Mouse (Mus musculus) lung, adult 2 months (tissue): ENCODE measurements around the gene Ciao2a. TPM values are rescaled to one million over a fixed set of nuclear protein-coding genes. Genes with fewer than 3 reads are reported as not detected.

ENCODE experiments used
- DNase-seq: peaks from one replicate; pipeline ENCODE4 v3.0.0; 2022
- H3K4me1 ChIP-seq: fragments of 200-500 bp; 2 replicates; pipeline ENCODE4 v1.6.1; 2011; ENCODE audit warnings: low read length; ENCODE audit not compliant: control insufficient read depth, insufficient read depth
- H3K4me3 ChIP-seq: fragments of 200-500 bp; replicated peaks from 2 replicates; pipeline ENCODE3; 2011; ENCODE audit warnings: low read depth, mild to moderate bottlenecking, control low read depth, low read length; ENCODE audit errors: extremely low read depth
- CTCF ChIP-seq: fragments of 200-500 bp; IDR thresholded peaks from 2 replicates; pipeline ENCODE4 v1.5.1; 2011; ENCODE audit warnings: mild to moderate bottlenecking, low read length, control low read depth; ENCODE audit not compliant: insufficient read depth
- POLR2A ChIP-seq: fragments of 200-500 bp; IDR thresholded peaks from 2 replicates; pipeline ENCODE4 v1.6.1; 2011; ENCODE audit warnings: low read depth, mild to moderate bottlenecking, control low read depth, low read length, borderline replicate concordance; ENCODE audit errors: extremely low read depth
- WGBS: fragments of 180-500 bp; shearing (Covaris S2); methylation state at CpG from one replicate; pipeline ENCODE4 v1.1.7; 2018; 5-methylcytosine and 5-hydroxymethylcytosine counted together
- polyA plus RNA-seq: library from polyadenylated mRNA; depleted of rRNA; stranded (reverse); fragments of >200 nt; gene quantifications from 2 replicates; pipeline ENCODE4 v1.2.3, GENCODE M21; 2012

Ciao2a gene
- polyA plus RNA-seq, 1 experiment: 13.0 TPM

DNA sequence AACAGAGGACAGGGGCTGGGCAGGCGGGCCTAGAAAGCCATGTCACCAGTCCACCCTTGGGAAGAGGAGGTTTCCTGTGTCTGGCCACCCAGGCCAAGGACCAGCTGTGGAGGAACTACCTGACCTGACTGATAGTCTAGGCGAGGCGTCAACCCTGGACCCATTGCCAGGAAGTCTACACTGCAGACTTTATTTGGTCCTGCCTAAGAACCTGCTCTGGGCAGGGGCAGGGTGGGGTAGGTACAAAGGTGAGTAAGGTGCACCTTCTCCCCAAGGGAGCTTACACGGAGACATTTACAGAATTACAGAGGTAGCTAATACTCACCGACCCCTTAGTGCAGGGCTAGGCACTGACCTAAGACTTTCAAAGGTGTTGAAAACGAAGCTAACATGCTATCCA, 27.2 kb downstream of the Ciao2a start:
- no peak for TF ChIP-seq POLR2A
- TF ChIP-seq CTCF: no peak
- Histone ChIP-seq H3K4me3 (no peak overlapping the region), H3K4me1 (no peaks in the 10 kb centered on the region)
- WGBS: 92% methylated on average over 6 of the region's 6 CpGs
- DNase-seq: no peak

DNA sequence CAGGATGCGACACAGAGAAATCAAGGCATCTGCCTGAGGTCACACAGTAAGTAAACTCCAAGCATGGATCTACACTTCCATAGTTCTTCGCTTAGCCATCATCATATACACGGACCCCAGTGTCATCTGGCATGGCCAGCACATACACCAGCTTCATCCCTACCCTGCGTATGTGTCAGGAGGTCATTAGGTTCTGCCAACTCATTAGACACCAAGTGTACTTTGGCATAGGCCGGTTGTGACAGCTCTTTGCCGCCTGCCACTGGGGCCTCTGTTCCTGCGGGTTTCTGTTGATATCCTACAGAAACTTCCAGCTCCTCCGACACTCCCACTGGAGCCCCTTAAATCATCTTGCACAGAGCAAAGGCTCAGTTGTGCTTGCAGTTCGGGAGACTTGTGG, 27.6 kb downstream of the Ciao2a start:
- 90% methylated on average over 9 of the region's 9 CpGs for WGBS
- no peak for TF ChIP-seq CTCF
- TF ChIP-seq POLR2A: no peak
- no peak for DNase-seq
- H3K4me3 ChIP-seq: no peak overlapping the region
- no peaks in the 10 kb centered on the region for H3K4me1 ChIP-seq

DNA sequence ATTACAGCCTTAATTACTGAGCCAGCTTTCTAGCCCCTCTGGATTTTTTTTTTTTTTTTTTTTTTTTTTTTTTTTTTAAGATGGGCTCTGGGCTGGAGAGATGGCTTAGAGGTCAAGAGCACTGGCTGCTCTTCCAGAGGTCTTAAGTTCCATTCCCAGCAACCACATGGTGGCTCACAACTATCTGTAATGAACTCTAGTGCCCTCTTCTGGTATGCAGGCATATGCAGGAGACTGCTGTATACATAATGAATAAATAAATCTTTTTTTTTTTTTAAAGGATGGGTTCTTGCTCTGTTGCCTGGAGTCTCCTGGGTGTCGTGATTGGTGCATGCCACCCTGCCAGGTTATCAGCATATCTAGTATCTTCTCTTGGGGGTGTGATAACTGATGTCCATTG, 29.1 kb downstream of the Ciao2a start:
- Histone ChIP-seq H3K4me1 (no peaks in the 10 kb centered on the region), H3K4me3 (no peak overlapping the region)
- 55% methylated on average over 1 of the region's 1 CpGs for WGBS
- DNase-seq: no peak
- TF ChIP-seq CTCF (no peak), POLR2A (no peak)

DNA sequence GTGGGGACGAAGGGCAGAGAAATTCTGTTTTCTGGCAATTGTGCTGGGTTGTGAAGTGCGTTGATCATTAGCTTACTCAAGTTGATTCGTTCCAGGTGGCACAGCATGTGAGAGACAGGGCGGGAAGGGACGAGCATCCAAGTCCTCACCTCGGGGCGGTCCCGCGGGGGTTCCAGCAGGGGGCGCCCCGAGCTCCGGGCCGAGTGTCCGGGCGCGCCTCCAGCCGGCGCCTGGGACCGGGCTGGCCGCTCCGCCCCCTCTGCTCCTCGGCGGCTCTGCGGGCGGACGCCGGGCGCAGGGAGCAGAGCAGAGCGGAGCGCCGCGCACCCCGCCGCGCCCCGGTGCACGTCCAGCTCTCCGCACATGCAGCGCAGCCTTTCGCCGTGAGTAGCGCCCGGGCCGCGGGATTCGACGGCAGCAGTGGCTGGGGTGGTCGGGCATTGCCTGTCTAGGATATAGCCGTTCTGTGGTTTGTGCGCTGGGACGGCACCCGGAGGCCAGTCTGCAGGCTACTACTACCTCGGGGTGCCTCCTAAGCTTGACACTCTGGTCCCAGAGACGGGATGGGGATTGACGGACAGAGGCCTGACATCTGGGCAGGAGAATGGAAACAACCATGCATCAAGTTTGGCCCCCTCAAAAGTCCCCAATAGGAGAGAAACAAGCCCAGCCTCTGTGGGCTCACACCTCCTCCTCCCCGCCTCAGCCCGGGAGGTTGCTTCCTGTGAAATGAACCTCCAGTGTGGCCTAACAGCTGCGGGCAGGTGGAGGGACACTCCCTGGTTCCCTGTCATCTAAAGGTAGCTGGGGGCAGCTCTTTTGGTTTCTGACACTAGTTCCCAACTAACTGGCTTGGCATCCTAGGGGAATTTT, 31.8 kb downstream of the Ciao2a start, which contains the start of gene Dapk2:
TSS of gene Dapk2 (plus strand) at position 266 of the 873 bp plus-strand sequence.
- H3K4me1 ChIP-seq: no peaks in the 10 kb centered on the region; the same call in 1 of the 2 replicates
- peak; percentile 87 for DNase-seq
- TF ChIP-seq CTCF: peak; percentile 23; the same call in 1 of the 2 replicates
- TF ChIP-seq POLR2A: 0 out of 2 replicates have a peak, but pooled peaks have one; percentile 6
- peak within 1 kb of the TSS; percentile 62 for H3K4me3 ChIP-seq
- 1% methylated on average over 58 of the region's 58 CpGs for WGBS

DNA sequence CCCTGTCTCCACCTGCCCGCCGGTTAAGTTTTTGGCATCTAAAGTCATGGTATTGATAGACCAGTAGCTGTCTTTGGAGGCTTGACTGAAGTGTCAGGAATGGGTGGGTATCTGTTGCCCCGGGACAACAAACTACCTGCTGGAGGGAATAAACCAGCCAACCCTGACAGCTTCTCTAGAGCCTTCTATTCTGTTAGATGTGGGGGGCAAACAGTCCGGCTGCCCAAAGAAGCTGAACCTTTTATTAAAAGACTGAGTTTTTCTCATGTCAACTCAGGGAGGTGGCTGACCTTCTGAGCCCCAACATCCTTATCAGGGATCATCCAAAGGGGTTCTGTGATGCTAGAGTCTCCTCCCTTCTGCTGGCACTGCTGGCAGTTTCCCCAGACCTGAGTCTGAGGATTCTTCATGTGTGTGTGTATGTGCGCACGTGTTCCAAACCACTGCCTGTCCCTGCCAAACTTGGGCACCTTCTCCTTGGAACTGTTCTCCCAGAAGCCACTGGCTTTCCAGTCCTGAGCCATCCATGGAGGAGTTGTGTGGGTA, 32.5 kb downstream of the Ciao2a start:
- WGBS: 74% methylated on average over 6 of the region's 6 CpGs
- TF ChIP-seq POLR2A: no peak
- TF ChIP-seq CTCF: no peak
- Histone ChIP-seq H3K4me1 (no peaks in the 10 kb centered on the region; the same call in 1 of the 2 replicates), H3K4me3 (peak overlapping the region; percentile 62)
- no peak for DNase-seq

DNA sequence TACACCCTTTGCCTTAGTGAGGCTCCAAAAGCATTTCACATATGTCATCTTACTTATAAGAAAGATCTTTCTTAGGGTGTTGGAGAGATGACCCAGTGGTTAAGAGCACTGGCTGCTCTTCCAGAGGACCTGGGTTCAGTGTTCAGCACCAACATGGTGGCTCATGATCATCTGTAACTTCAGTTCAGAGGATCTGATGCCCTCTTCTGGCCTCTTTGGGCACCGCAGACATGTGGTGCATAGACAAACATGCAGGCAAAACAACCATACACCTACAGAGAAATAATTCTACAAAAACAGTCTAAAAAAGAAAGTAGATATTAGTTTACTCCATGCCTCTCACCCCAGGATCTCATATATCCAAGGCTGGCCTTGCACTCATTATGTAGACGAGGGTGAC, 33.7 kb downstream of the Ciao2a start:
- WGBS: 93% methylated on average over 2 of the region's 2 CpGs
- no peak overlapping the region for H3K4me3 ChIP-seq
- no peaks in the 10 kb centered on the region; the same call in 1 of the 2 replicates for H3K4me1 ChIP-seq
- TF ChIP-seq POLR2A: no peak
- TF ChIP-seq CTCF: no peak
- DNase-seq: no peak

DNA sequence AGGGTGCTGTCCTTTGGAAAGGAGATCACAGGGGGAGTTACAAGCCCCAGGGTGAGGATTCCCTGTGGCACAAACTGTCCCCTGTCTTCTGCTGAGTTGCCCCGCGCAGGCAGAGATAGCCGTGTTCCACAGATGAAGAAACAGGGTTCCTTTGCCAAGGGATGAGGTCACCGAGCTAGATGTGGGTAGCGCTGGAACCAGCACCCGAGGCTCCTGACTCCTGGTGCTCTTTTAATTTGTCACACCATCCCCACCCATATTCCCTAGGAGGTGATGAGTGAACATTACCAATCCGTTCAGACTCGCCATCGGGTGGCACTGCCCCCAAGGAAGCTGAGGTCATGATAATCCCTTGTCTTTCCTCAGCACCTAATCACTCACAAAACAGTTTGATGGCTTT, 36.6 kb downstream of the Ciao2a start:
- Histone ChIP-seq H3K4me3 (no peak overlapping the region), H3K4me1 (no peaks in the 10 kb centered on the region; the same call in 1 of the 2 replicates)
- TF ChIP-seq CTCF (peak; percentile 22; the same call in 1 of the 2 replicates), POLR2A (no peak)
- 60% methylated on average over 9 of the region's 9 CpGs for WGBS
- DNase-seq: no peak

DNA sequence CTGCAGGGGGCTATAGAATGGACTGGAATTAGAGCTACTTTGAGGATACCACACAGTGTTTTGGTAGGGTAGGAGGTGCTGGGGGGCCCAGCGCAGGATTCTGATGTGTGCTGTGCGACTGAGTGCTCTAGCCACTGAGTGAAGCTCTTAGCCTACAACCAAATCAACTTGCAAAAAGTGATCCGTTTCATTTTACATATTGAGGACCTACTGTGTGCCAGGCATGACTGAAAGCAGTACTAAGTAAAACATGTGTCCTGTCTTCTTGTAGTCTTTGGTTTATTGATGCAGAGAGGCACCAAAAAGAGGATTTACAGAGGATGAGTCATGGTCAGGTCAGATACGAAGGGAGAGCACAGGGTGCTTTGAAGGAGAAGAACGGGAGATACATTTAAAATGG, 40.8 kb downstream of the Ciao2a start:
- no peak for TF ChIP-seq POLR2A
- no peak for TF ChIP-seq CTCF
- WGBS: 84% methylated on average over 5 of the region's 5 CpGs
- Histone ChIP-seq H3K4me1 (peaks cover 3% of the 10 kb centered on the region), H3K4me3 (no peak overlapping the region)
- no peak for DNase-seq

DNA sequence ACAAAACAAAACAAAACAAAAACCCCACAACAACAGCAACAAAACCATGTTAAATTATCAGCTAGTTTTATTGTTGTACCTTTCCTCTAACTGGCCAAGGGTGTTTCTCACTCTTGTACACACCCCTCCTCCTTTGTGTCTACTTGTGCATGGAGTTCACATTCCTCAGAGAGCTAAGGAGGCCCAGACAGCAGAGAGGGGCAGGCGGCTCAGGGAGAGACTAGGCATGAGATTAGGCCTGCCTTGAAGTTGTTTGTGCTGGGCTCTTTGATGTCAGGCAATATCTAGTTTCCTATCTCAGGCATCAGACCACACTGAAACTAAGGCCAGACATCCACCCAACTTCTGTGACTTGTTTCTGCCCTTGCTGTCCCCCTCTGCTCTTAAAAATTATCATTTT, 41.8 kb downstream of the Ciao2a start:
- no peak for TF ChIP-seq POLR2A
- no peak for TF ChIP-seq CTCF
- no peak for DNase-seq
- WGBS: 42% methylated on average over 1 of the region's 1 CpGs
- Histone ChIP-seq H3K4me1 (peaks cover 3% of the 10 kb centered on the region), H3K4me3 (no peak overlapping the region)

DNA sequence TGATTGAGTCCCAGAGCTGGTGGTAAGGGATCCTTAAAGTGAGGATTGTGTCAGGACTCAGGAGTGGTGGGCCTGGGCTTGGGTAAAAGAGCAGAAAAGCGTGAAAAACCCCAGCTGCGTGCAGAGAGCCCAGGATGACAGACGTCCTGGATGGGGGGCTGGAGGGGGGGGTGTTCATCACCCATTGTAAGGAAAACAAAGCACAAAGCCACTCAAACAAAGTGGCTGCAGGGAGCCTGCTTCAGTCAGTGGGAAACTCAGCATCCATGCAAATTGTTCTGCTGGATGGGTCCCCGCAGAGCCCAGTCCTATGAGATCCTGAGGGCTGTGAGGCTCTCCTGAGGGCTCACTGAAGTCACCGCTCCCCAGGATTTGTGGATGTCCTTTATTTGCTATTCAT, 44.1 kb downstream of the Ciao2a start:
- Histone ChIP-seq H3K4me3 (no peak overlapping the region), H3K4me1 (peaks cover 6% of the 10 kb centered on the region)
- TF ChIP-seq POLR2A (no peak), CTCF (no peak)
- no peak for DNase-seq
- 68% methylated on average over 5 of the region's 5 CpGs for WGBS
